Comparison of ENCODE assay signal across 28 mouse cellular contexts in genomic region chr2:79099601-79100000, GRCm38 (mm10).
DNase-seq lines count a peak whose midpoint lies in the region; ATAC-seq and TF ChIP-seq lines count a peak whose summit lies in the region.
"Had no signal": no experiment of that assay in that cellular context is flagged by ENCODE, and none has a peak within 500 bp of the region (broad histone marks: within the 10 kb centered on the region; RNA-seq: fewer than 3 reads in every experiment).

No protein-coding gene starts in this region.

- H3K79me2 ChIP-seq in heart, adult 2 months (replicated peaks; ENCODE audit: control insufficient read depth, insufficient read depth, low read length), result no peaks in the 10 kb centered on the region

- 68% methylated on average over 1 of the region's 1 CpGs for WGBS in liver, embryonic 11.5 days
- WGBS in liver, embryonic 16.5 days (ENCODE audit: insufficient replicate concordance), result 32% methylated on average over 1 of the region's 1 CpGs
- 90% methylated on average over 1 of the region's 1 CpGs for WGBS in heart, adult 2 months

- no peak for TF ChIP-seq POLR2A in heart, adult 2 months (IDR thresholded peaks at IDR 0.05; ENCODE audit: insufficient read depth, low read depth, low read length)

- ATAC-seq in liver, embryonic 11.5 days (replicated peaks; ENCODE audit: low FRiP score), result peak; percentile 87
- ATAC-seq in liver, embryonic 16.5 days (ENCODE audit: low read depth), result peak; percentile 97
- ATAC-seq: forebrain, postnatal 0 days; hindbrain, postnatal 0 days; intestine, embryonic 15.5 days; midbrain, embryonic 13.5 days had no signal

- no peak for TF ChIP-seq EP300 in heart, adult 2 months (IDR thresholded peaks at IDR 0.05; ENCODE audit: insufficient read depth, low read depth, low read length)

- no peak overlapping the region for H3K27ac ChIP-seq in liver, embryonic 11.5 days (ENCODE audit: low read depth, low read length)
- no peak overlapping the region for H3K27ac ChIP-seq in liver, embryonic 16.5 days (ENCODE audit: low read length)
- H3K27ac ChIP-seq in heart, adult 2 months, result no peak overlapping the region
- H3K27ac ChIP-seq: embryonic facial prominence, embryonic 12.5 days; forebrain, embryonic 12.5 days; hindbrain, embryonic 12.5 days; hindbrain, postnatal 0 days; intestine, embryonic 15.5 days; midbrain, embryonic 13.5 days had no signal

- no peaks in the 10 kb centered on the region for H3K9me3 ChIP-seq in liver, embryonic 11.5 days (ENCODE audit: control insufficient read depth, low read length)
- H3K9me3 ChIP-seq in liver, embryonic 16.5 days (replicated peaks; ENCODE audit: control insufficient read depth, low read length), result no peaks in the 10 kb centered on the region
- H3K9me3 ChIP-seq: embryonic facial prominence, embryonic 12.5 days; forebrain, embryonic 12.5 days; hindbrain, embryonic 12.5 days; intestine, embryonic 15.5 days; megakaryocyte, embryonic 14.5 days; midbrain, embryonic 13.5 days had no signal

- no peaks in the 10 kb centered on the region for H3K36me3 ChIP-seq in liver, embryonic 11.5 days (ENCODE audit: control insufficient read depth, insufficient read depth, low read length)
- H3K36me3 ChIP-seq in liver, embryonic 16.5 days (ENCODE audit: control insufficient read depth, insufficient read depth), result no peaks in the 10 kb centered on the region
- H3K36me3 ChIP-seq in heart, adult 2 months (ENCODE audit: control insufficient read depth, insufficient read depth, low read length), result no peaks in the 10 kb centered on the region
- H3K36me3 ChIP-seq: embryonic facial prominence, embryonic 12.5 days; forebrain, embryonic 12.5 days; hindbrain, embryonic 12.5 days; intestine, embryonic 15.5 days; midbrain, embryonic 13.5 days had no signal

- no peak overlapping the region for H3K4me2 ChIP-seq in liver, embryonic 11.5 days
- no peak overlapping the region for H3K4me2 ChIP-seq in liver, embryonic 16.5 days (ENCODE audit: low read depth, low read length)
- H3K4me2 ChIP-seq: embryonic facial prominence, embryonic 12.5 days; forebrain, embryonic 12.5 days; heart, embryonic 11.5 days; hindbrain, embryonic 12.5 days; intestine, embryonic 15.5 days; midbrain, embryonic 13.5 days had no signal

- H3K27me3 ChIP-seq in liver, embryonic 11.5 days (replicated peaks; ENCODE audit: control insufficient read depth, insufficient read depth, low read length), result no peaks in the 10 kb centered on the region
- H3K27me3 ChIP-seq in liver, embryonic 16.5 days (ENCODE audit: control insufficient read depth, insufficient read depth, low read depth, low read length), result no peaks in the 10 kb centered on the region
- no peaks in the 10 kb centered on the region for H3K27me3 ChIP-seq in heart, adult 2 months (ENCODE audit: control insufficient read depth, insufficient read depth, low read length)
- H3K27me3 ChIP-seq: embryonic facial prominence, embryonic 12.5 days; forebrain, embryonic 12.5 days; hindbrain, embryonic 12.5 days; intestine, embryonic 15.5 days; megakaryocyte, embryonic 14.5 days; midbrain, embryonic 13.5 days had no signal

- H3K9ac ChIP-seq in liver, embryonic 11.5 days (ENCODE audit: low read depth, low read length), result no peak overlapping the region
- no peak overlapping the region for H3K9ac ChIP-seq in liver, embryonic 16.5 days (ENCODE audit: low read depth, low read length)
- H3K9ac ChIP-seq in heart, adult 2 months (ENCODE audit: low read depth, low read length), result no peak overlapping the region
- H3K9ac ChIP-seq: embryonic facial prominence, embryonic 12.5 days; forebrain, embryonic 12.5 days; forebrain, postnatal 0 days; hindbrain, embryonic 12.5 days; intestine, embryonic 15.5 days; midbrain, embryonic 13.5 days had no signal

- intact Hi-C loops in heart, adult 2 months (cut with DNase I), result no loop called here
- intact Hi-C loops in left cerebral cortex, postnatal 14 days (cut with DNase I), result no loop called here

- H3K4me1 ChIP-seq in liver, embryonic 11.5 days (replicated peaks; ENCODE audit: control insufficient read depth, insufficient read depth, low read length), result peaks cover 4% of the 10 kb centered on the region
- H3K4me1 ChIP-seq in liver, embryonic 16.5 days (ENCODE audit: control insufficient read depth, low read depth, low read length), result peaks cover 9% of the 10 kb centered on the region
- no peaks in the 10 kb centered on the region for H3K4me1 ChIP-seq in heart, adult 2 months (ENCODE audit: control insufficient read depth, insufficient read depth, low read length)
- H3K4me1 ChIP-seq: embryonic facial prominence, embryonic 12.5 days; forebrain, embryonic 12.5 days; hindbrain, embryonic 12.5 days; intestine, embryonic 15.5 days; midbrain, embryonic 13.5 days had no signal

- H3K4me3 ChIP-seq in liver, embryonic 11.5 days (ENCODE audit: low read depth, low read length), result no peak overlapping the region
- no peak overlapping the region for H3K4me3 ChIP-seq in liver, embryonic 16.5 days (ENCODE audit: low read depth, low read length)
- no peak overlapping the region for H3K4me3 ChIP-seq in heart, adult 2 months
- H3K4me3 ChIP-seq: embryonic facial prominence, embryonic 12.5 days; forebrain, embryonic 12.5 days; hindbrain, embryonic 12.5 days; intestine, embryonic 15.5 days; megakaryocyte, embryonic 14.5 days; midbrain, embryonic 13.5 days had no signal

- DNase-seq in c-Kit-positive CD71-positive TER-119-negative erythroid progenitor cells, embryonic 14.5 days (ENCODE audit: low read depth), result peak; percentile 51
- DNase-seq in liver, embryonic 11.5 days (ENCODE audit: low spot score), result no peak
- no peak for DNase-seq in spleen, postnatal 14 days (ENCODE audit: low spot score in 2 of 2)
- no peak for DNase-seq in left cerebral cortex, adult 8-10 months (ENCODE audit: low spot score in 2 of 2)
- no peak for DNase-seq in heart, adult 2 months
- no peak for DNase-seq in left cerebral cortex, postnatal 14 days (ENCODE audit: low spot score in 2 of 2)
- DNase-seq: adrenal gland, postnatal 25 days; cerebellum, adult 9-10 months; cerebellum, postnatal 36 days; embryo, embryonic 11 days; forebrain, postnatal 0 days; gastrocnemius, postnatal 25 days; heart, adult 11 months; heart, postnatal 36 days; kidney, adult 2 months; kidney, postnatal 36 days; lung, postnatal 36 days; right cerebral cortex, postnatal 25 days; thymus, postnatal 25 days had no signal

- TF ChIP-seq CTCF in heart, adult 2 months (IDR thresholded peaks at IDR 0.05), result no peak
